Mouse (Mus musculus) testis, adult 2 months (tissue): ENCODE data around the gene Ppp1cc.

ENCODE experiments used
- CTCF ChIP-seq: fragments of 200-500 bp; IDR thresholded peaks from 2 replicates; pipeline ENCODE4 v1.5.1; 2012; ENCODE audit warnings: low read depth, mild to moderate bottlenecking, inconsistent platforms, low read length, moderate library complexity; ENCODE audit not compliant: control insufficient read depth, insufficient read depth, insufficient replicate concordance
- POLR2A ChIP-seq: fragments of 200-500 bp; IDR thresholded peaks from 2 replicates; pipeline ENCODE4 v1.6.1; 2012; ENCODE audit warnings: low read depth, mild to moderate bottlenecking, inconsistent platforms, low read length, moderate library complexity; ENCODE audit not compliant: control insufficient read depth

GRCm38 (mm10) chr5:122134395-122135289 lies 23.4 kb upstream of the Ppp1cc start:
- TF ChIP-seq CTCF: no peak
- TF ChIP-seq POLR2A: no peak
